Mouse (Mus musculus) frontal cortex, postnatal 14 days (tissue): ENCODE results near the gene Shpk.
A peak's percentile ranks its signal among the peaks of the same experiment; 100 is the strongest.

Source experiments
- DNase-seq, 2 experiments: peaks; one replicate each; pipeline ENCODE4 v3.0.0; 2022; ENCODE audit warnings: low spot score in 2 of 2

Shpk gene

DNA sequence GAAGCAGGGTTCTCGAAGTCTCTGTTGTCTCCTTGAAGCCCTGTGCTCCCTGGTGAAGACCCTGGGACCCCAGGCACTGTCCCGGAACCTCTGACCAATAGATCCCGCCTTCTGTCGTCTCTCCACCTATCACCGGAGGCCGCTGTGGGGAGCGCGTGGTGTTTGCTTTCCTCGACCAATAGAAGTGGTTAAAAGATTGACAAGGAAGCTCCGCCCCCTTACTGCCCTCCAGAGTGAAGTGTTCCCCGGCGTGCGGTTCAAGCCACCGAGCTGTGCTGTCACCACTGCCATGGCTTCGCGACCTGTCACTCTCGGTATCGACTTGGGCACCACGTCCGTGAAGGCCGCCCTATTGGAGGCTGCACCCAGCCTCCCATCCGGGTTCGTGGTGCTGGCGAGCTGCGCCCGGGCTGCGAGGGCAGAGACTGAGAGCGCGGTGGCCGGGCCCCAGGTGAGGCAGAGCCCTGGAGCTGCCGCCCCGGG, at the start of gene Shpk:
Gene Shpk (plus strand): TSS at position 231 of the 483 bp plus-strand sequence.
- peak; percentile 94 to 95 for DNase-seq

DNA sequence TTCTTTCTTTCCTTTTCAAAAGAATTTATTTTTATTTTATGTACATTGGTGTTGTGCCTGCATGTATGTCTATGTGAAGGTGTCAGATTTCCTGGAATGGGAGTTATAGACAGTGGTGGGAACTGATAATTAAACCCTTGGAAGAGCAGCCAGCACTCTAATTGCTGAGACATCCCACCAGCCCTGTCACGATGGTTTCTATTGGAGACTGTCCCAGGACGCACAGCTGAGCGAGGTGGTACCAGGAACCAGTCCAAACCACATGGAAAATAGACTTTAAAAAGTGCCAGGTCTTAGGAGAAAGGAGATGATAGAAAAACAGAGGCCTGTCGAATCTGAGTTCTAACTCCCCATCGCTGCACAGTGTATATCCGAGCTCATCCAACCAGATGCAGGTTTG, 44.2 kb upstream of the Shpk start:
- DNase-seq: no peak

DNA sequence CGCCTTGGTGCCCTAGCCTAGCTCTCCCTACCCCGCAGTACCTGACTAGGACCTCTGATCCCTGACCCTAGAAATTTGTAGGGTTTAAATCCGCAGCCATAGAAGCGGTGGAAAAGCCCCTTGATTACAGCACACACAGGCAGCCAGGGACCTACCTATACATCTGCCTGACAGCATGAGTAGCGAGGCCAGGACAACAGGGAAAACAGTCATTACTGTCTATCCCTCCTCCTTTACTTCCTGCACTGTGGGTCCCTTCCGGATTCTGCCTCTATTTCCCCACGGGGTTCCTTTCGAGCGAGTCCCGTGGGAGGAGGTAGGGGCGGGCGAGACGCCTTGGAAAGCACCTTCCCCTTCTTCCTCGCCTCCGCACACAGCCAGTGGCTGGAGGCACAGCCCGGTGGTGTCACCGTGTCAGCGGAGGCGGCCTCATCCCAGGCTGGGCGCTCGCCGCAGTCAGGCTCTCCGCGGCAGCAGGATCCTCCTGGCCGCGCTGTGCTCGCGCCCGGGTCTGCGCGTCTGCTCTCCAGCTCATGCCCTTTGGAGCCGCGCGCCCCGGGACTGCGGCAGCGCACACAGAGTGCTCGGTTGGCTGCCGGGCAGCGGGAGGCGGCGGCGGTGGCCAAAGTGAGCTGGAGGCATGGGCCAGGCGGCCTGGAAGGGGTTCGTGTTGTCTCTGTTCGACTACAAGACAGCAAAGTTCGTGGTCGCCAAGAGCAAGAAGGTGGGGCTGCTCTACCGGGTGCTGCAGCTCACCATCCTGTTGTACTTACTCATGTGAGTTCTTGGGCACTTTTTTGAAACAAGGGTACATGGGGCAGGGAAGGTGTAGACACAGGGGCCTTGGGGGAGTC, 39.1 kb upstream of the Shpk start, which contains the start of gene P2rx5:
Gene P2rx5 (plus strand): TSS at position 465 of the 854 bp plus-strand sequence.
- DNase-seq: no peak

DNA sequence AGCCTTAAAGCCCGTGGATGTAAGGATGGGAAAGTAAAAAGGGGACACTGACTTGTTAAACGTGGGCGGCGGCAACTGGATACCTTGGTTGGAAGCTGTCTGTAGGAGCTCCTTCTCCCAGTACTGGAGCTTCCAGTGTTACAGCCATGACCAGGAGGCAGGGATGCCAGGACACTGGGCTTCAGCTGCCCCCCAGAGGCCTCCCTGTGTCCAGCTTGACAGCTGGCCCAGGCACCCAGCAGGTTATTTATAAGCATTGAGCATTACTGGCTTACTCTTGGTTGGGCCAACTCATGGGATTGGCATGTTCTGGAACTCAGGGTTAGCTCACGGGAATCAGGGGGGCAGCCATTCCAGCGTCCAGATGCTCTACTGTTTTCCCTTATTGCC, 38.5 kb upstream of the Shpk start:
- DNase-seq: no peak

DNA sequence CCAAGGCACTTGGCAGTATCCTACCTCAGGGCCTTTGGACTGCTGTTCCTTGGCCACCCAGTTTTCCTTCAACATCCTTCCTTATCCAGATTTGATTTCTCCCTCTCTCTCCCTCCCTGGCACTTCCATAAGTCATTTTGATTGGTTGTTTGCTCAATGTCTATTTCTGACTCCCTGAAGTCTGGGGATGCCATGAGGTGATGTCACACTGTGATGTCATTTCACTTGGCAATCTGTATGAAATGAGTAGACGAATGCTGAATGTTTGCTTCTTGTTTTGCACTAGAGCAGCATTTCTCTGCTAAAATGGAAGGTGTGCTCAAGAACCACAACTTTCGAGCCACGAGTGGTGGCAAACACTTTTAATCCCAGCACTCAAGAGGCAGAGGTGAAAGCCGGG, 37.6 kb upstream of the Shpk start:
- DNase-seq: no peak

DNA sequence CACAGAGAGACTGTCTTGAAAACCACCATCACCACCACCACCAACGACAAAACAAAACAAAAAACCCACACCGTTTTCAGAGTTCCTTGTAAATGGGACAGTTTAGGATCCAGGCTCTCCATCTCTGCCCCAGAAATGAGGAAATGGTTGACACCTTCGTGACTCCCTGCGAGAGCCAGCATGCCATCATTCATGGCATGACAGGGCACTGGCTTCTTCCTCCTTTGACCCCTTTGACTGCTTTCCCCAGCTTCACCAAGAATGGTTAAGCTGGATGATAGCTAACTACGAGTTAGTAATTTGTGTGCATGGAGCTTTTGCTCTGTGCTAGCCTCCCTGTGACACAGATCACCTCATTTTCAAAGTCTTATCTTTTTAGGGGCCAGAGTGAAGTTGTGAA, 37.0 kb upstream of the Shpk start:
- DNase-seq: no peak

DNA sequence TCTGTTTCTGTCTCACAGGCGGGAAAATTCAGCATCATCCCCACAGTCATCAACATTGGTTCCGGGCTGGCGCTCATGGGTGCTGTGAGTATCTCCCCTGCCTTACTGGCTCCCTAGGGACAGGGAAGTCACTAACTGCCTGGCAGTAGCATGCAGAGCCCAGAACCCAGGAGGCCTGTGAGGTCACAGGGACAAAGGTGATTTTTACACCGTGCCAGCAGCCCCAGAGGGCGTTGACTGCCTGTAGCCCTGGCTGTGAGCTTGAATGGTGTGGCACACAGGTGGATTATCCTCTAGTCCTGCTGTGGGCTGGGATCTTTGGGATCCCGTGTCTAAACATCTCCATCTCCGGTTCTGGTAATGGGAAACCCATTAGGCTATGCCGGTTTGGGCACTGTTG, 31.2 kb upstream of the Shpk start:
- no peak for DNase-seq

DNA sequence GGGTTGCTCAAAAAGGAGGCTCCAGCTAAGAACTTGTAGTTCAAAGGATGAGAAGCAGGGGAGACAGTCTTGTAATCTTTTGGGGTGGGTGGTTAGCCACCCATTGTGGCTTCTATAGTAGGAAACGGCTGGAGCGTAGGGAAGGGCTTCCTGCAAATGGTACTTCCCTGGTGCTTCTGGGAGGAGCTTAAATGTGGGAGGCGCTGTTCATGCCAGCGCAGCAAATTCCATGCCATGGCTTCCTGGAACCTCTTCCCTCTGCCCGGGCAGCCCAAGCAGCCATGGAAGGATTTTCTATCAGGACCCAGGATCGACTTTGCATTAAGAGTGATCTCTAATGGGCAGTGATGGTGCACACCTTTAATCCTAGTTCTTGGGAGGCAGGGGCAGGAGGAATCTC, 30.7 kb upstream of the Shpk start:
- no peak for DNase-seq

DNA sequence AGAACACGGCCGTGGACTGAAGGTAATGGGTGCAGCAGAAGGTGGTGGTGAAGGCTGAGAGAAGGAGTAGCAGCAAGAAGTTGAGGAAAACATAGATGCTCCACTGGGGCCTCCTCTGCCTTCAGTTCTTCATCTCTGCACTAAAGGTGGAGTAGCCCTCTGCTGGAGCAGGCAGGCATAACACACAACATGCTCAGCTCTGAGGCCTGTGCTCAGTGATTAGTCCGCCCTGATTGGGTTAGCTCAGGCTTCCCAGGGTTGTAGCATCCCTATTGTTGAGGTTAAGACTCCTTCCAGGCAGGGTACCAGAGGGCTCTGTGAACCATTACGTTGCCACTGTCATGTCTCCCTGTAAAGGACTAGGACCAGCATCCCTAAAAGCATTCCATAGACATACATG, 30.0 kb upstream of the Shpk start:
- peak in 1 of 2 experiments; percentile 53 for DNase-seq

DNA sequence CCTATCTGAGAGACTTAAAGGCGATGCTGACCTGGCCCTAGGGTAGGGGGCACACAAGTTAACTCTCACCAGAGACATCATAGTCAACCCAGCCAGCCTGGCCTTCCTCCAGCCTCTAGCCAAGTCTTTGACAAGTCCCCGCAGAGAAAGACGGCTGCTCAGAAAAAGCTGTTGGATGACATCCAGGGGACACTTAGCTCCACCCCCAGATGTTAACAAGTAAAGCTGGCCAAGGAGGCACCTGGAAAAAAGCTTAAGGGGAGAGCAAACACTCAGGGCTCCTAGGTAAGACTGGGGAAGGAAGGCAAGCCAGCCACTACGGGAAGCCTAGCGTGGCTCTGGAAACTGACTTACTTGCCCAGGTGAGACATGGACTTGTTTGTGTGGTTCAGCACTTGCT, 27.1 kb upstream of the Shpk start:
- no peak for DNase-seq

DNA sequence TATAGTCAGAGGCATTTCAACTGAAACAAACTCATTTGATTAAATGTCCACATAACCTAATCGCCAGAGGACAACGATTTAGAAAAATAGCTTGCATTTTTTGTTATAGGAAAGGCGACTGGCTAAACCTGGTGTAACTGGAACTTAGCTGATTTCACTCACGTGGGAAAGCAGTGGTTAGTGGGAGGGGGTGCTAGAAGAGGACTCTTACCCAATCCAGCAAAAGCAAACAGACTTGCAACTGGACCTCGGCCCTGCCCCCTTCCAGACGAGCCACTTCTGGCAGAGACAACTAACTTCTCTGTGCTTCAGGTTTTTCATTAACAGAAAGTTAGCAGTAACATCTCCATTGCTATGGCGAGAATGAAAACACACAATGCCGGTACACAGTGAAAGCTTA, 23.6 kb upstream of the Shpk start:
- DNase-seq: no peak

DNA sequence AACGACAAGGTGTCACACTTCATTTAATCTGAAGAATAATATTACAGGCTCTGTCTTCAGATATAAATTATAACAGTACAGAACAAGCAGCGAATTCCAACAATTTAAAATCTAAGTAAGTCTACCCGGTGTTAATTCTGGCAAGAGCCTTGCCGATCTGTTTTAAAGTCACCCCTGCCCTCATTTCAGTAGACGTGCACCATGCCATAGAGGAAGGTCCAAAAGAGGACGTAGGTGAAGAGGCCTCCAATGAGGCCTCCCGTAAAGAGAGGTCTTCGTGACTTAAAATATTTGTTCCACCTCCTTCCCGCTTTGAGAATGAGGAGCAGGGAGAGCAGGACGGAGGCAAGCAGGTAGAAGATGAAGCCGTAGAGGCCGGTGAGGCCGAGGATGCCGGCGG, 23.1 kb upstream of the Shpk start:
- no peak for DNase-seq

DNA sequence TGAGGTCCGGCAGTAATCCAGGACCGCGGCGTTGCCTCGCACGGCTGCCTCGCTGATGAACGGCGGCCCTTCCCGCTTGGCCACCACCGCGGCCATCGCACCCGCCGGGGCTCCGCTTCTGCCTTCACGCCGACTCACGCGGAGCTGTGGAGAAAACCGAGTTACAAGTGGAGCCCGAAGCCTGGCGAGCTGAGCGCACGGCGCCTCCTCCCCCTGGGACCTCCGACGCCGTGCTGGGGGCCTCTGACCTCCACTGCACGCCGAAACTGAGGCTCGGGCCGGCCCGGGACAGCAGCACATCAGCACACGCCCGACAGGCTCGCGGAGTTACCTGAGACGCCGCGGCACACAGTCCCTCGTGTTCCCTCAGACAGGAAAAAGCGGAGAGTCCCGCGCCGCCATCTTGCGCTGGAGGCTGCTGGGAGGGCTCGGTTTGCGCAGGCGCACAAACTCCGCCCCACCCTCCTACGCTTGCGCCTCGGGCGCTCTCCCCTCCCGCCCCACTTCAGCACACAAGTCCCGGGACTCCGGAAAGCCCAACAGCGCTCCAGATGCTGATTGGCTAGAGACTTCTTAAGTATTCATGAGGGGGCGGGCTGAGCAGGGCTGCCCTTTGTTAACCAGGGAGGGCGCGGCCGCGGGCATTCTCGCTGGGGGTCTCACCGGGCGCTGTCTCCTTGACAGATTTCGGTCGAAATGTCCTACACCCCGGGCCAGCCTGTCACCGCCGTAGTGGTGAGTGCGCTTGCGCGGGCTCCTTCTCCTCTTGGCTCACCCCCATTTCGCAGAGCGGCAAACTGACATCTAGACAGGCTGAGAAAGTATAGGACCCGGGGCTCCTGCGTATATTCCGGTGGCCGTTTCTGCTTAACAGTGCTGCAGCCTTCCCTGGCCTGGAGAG, 22.4 kb upstream of the Shpk start, which contains the start of the genes Emc6 and Tax1bp3:
Gene Emc6 (minus strand): TSS at position 430 of the 901 bp plus-strand sequence.
Gene Tax1bp3 (plus strand): TSS at position 476 of the 901 bp plus-strand sequence.
- DNase-seq: peak; percentile 89

DNA sequence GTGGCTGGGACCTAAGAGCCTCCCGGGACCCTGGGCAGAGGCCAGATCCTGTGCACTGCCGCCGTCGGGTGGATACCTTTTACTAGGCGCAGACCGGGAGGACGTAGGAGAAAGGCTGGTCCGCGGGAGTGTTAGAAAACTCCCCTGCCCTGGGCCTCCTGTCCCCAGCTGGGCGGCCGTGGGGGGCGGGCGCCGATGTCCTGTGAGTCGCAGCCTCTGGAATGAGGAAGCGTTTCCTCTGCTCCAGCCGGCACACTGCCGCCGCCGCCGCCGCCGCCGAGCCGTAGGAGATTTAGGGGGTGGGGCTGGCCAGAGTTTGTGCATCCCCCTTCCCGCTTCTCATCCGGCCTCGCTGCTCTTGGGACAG, 21.8 kb upstream of the Shpk start:
- no peak for DNase-seq

DNA sequence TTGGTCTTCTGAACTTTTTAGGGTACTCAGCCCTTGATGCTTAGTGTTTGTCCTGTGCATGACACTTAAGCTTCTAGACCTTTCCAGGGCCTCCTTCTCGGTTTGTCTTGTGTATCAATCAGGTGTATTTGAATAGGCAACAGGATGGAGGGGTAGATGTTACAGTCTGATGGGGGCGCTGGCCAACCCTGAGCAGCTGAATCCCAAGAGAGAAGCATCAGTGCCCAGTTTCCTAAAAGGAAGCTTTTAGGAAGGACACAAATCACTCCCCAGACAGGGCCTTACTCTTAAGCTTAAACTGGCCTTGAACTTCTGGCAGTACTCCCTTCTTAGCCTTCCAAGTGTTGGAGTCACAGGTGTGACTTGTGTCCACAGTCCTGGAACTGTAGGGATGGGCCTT, 21.4 kb upstream of the Shpk start:
- DNase-seq: no peak

DNA sequence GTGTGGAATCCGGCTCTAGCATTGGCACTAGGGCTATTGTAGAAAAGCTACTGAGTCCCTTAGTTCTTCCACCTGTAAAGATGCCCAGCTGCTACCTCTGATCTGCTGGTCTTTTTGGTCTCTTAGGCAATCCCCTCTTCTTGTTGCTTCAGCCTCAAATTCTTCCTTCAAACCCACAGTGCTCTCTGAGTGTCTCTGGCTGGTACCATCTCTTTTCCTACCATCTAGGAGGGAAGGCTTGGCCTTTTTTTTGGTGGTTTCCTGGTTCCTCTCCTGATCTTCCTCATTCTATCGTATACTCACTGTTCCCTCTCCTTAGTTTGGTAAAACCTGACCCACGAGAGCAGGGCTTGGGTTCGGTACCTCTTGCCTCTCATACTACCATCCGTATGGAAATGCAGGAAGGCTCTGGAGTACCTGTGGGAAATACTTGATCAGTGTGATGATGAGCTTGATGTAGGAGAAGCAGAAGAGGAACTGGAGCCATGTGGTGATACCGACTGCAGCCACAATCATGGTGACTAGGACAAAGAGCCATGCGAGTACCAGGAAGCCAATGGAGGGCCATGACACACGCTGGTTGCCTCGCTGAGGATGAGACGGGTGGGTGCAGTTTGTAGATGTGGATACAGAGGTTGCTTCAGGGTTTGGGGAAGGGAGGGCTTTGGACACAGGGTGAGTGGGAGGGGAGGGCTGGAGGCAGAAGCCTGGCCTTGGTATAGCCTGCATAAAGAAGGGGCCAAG, 13.2 kb upstream of the Shpk start:
- DNase-seq: no peak

DNA sequence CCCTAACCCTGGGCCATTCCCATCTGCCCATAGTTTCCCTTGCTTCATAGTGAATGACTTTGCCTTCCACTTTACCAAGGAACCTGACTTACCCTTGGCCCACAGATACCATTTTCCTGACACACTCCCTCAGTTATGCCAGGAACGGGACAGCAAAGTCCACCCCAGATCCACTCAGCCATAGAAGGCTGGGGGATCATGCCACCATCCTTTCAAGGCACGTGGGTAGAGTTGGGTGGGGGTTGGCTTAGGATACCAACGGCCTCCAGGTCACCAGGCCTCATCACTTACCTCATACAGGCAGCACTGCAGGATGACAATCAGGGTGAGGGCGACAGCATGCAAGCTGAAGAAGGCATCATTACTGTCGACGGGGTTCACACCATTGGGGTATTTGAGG, 12.0 kb upstream of the Shpk start:
- DNase-seq: no peak

DNA sequence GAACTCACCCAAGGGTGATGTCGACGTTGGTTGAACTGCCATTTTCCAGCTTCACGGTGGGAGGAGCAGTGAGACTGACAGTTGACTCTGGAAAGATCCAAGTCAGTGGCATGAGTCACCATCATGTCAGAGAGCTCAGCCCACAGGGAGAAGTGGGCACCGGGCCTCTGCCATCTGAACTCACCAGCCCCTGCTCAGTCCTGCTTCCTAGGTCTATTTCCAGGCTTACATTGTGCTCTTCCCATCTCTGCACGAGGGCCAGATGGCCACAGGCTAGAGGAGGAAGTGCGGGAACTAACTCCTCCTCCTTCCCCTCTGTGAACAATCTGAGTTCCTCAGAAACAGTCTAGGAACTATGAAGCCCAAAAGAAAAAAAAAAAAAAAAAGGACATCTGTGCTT, 6.2 kb upstream of the Shpk start:
- no peak for DNase-seq

DNA sequence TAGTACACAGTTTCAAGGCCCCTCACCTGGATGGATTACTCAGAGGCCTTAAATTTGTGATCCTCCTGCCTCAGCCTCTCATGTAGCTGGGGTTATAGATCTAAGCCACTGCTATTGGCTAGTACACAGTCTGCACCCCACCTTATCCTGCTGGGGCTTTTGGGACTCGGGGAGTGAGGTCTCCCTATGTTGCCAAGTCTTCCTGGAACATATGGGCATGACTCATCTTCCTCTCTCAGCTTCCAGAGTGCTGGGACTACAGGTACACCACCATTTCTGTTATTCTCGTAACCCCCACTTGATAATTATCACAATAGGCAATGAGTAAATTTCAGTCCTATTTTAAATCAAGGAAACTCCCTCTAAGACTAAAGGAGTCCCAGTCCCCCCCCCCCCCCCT, 4.8 kb upstream of the Shpk start:
- no peak for DNase-seq

DNA sequence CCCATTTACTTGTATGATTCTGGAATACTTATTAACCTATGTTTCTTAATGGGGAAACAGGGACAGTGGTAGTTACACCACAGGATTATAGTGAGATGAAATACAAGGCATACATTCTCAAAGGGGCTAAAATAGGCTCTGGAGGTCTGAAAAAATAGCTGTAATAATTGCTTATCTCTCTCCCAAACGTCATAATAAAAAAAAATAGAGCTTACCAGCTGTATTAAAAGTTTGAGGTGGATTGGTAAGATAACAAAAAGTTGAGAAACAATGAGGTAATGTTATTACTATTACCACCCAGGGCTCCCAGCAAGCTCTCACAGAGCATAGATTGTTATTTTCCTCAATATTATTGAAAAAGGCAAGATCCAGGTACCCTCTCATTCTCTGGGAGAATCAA, 1.1 kb upstream of the Shpk start:
- DNase-seq: no peak

DNA sequence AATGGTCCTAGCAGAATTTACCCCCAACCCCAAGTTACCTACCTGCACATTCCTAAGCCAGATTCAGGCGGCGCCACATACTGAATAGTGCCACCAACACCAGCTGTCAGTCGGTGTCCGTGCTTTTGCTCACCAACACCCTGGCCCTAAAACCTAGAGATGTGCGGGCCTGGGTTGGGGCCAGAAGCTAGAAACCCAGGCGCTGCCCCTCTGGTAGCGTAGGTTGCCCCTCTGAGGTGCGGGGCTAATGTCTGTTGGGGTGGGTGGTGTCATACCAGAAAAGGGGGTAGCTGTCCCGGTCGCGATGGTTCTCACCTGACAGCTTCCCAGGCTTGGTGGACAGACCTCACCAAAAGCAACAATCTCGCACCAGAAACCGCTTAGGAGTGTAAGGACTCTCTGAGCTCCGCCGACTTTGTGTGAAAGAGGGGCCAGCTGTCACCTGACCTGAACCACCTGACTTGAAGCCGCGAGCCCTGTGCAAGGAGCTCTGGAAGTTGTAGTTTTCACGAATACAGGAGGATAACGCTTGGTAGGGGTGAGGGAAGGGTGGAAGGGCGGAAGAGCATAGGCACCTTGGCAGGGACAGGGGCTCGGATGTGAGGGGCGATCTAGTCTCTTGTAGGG, 544 bp upstream of the Shpk start, which contains the start of gene Ctns:
Gene Ctns (minus strand): TSS at position 440 of the 627 bp plus-strand sequence.
- DNase-seq: peak; percentile 81 to 85
